Mouse (Mus musculus) embryonic facial prominence, embryonic 11.5 days (tissue): Measurements from ENCODE around the gene Acsbg1. TPM values are rescaled to one million over a fixed set of nuclear protein-coding genes. Genes with fewer than 3 reads are reported as not detected.
"Not testable (repeated sequence)": the region's sequence is repeated elsewhere in the genome, so short reads cannot be mapped to it uniquely, and the experiment has no call there.

Experiments used
- ATAC-seq: fragments of 200-750 bp; cut with Nextera tagmentation; replicated peaks from 2 replicates; pipeline ENCODE4 v1.8.0; 2017; ENCODE audit warnings: low read depth; ENCODE audit not compliant: insufficient number of reproducible peaks, low FRiP score, low TSS enrichment
- DNase-seq: peaks from one replicate; pipeline ENCODE4 v3.0.0-alpha.2; 2015; ENCODE audit warnings: low spot score
- H3K27ac ChIP-seq: fragments of 300-500 bp; sonication (generic); replicated peaks from 2 replicates; pipeline ENCODE4 v1.5.1; 2014; ENCODE audit warnings: mild to moderate bottlenecking, low read depth, low read length, control low read depth
- H3K27me3 ChIP-seq: fragments of 300-500 bp; sonication (generic); 2 replicates; pipeline ENCODE4 v1.6.1; 2014; ENCODE audit warnings: mild to moderate bottlenecking, low read length, moderate library complexity, mixed read lengths; ENCODE audit not compliant: control insufficient read depth, insufficient read depth
- H3K36me3 ChIP-seq: fragments of 300-500 bp; sonication (generic); replicated peaks from 2 replicates; pipeline ENCODE4 v1.6.1; 2014; ENCODE audit warnings: low read depth, mild to moderate bottlenecking, low read length, moderate library complexity, mixed read lengths; ENCODE audit not compliant: control insufficient read depth, insufficient read depth
- H3K4me1 ChIP-seq: fragments of 300-500 bp; sonication (generic); 2 replicates; pipeline ENCODE4 v1.6.1; 2014; ENCODE audit warnings: low read length, mixed read lengths; ENCODE audit not compliant: control insufficient read depth, insufficient read depth
- H3K4me2 ChIP-seq: fragments of 300-500 bp; sonication (generic); 2 replicates; pipeline ENCODE4 v1.6.1; 2014; ENCODE audit warnings: low read depth, mild to moderate bottlenecking, control low read depth, low read length, moderate library complexity
- H3K4me3 ChIP-seq: fragments of 300-500 bp; sonication (generic); 2 replicates; pipeline ENCODE4 v1.5.1; 2014; ENCODE audit warnings: low read depth, low read length, control low read depth
- H3K9ac ChIP-seq: fragments of 300-500 bp; sonication (generic); replicated peaks from 2 replicates; pipeline ENCODE4 v1.6.1; 2014; ENCODE audit warnings: mild to moderate bottlenecking, control low read depth, low read length
- H3K9me3 ChIP-seq: fragments of 300-500 bp; sonication (generic); replicated peaks from 2 replicates; pipeline ENCODE4 v1.6.1; 2016; ENCODE audit warnings: mild to moderate bottlenecking, low read length, inconsistent platforms, mixed read lengths; ENCODE audit not compliant: control insufficient read depth
- WGBS: fragments of 180-500 bp; shearing (Covaris S2); extraction: QIAGEN DNeasy Blood & Tissue Kit; methylation state at CpG from one replicate; pipeline ENCODE4 v1.1.7; 2014; 5-methylcytosine and 5-hydroxymethylcytosine counted together
- polyA plus RNA-seq: library from polyadenylated mRNA; unstranded; fragments of >200 nt; fragmentation: Nextera tagmentation; extraction: Ambion mirVana; gene quantifications from 2 replicates; pipeline ENCODE4 v1.2.1, GENCODE M21; 2014

The Acsbg1 gene
- polyA plus RNA-seq, 1 experiment from 2014 or later, result 2.8 TPM

DNA sequence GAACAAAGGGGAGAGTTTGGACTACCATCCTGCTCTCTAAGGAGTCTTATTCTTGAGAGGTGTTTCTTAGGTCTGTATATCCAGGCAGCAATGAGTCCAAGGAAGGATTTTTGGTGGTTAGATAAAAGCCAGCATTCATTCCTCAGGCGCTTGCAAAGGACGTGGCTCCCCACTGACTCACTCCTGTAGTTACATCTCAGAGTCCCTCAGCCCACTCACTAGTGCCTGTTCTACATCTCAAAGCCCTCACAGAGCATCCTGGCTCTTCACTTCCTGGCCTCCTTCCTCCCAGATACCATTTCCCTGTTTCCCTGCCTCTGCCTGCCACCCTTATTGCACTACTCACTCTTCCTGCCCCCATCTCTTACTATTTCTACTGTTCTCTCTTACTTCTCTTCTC is 59.3 kb downstream of the Acsbg1 start:
- ATAC-seq (no peak), DNase-seq (no peak)
- Histone ChIP-seq H3K36me3 (peaks cover 11% of the 10 kb centered on the region), H3K4me1 (no peaks in the 10 kb centered on the region), H3K27me3 (no peaks in the 10 kb centered on the region), H3K9ac (no peak overlapping the region), H3K4me2 (no peak overlapping the region), H3K4me3 (no peak overlapping the region), H3K9me3 (no peaks in the 10 kb centered on the region), H3K27ac (no peak overlapping the region)
- 95% methylated on average over 2 of the region's 2 CpGs for WGBS

DNA sequence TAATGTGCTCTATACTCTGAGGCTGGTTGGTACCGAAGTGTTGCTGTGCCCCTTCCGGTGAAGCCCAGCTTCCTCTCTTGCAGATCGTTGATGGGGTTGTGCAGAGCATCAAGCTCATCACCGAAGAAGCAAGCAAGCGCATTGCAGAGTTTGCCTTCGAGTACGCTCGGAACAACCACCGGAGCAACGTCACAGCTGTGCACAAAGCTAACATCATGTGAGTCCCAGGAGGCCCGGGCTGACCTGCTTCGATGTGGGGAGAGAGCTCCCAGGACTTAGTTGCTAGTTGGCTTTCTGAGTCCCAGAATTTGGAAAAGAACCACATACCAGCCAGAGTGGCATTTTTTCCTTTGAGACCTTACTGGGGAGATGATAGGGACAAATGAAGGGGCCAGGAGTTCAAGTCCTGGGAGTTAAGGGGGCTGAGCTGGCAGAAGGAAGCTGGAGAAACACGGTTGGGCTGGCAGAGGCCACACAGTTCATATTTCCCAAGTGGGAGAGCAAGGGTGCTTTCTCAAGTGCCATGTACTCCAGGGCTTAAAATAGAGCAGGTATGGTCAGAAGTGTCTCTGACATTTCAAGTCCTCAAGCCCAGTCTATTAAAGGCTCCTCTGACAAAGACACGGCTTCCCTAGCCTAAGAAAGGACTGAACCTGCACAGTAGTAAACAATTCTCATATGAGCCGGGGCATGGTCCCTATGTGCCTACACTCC is 64.8 kb downstream of the Acsbg1 start:
- Histone ChIP-seq H3K4me2 (no peak overlapping the region), H3K27ac (no peak overlapping the region), H3K4me3 (no peak overlapping the region), H3K9ac (no peak overlapping the region), H3K36me3 (peaks cover 13% of the 10 kb centered on the region), H3K9me3 (no peaks in the 10 kb centered on the region), H3K4me1 (no peaks in the 10 kb centered on the region), H3K27me3 (no peaks in the 10 kb centered on the region)
- no peak for DNase-seq
- 92% methylated on average over 15 of the region's 15 CpGs for WGBS
- ATAC-seq, result no peak

DNA sequence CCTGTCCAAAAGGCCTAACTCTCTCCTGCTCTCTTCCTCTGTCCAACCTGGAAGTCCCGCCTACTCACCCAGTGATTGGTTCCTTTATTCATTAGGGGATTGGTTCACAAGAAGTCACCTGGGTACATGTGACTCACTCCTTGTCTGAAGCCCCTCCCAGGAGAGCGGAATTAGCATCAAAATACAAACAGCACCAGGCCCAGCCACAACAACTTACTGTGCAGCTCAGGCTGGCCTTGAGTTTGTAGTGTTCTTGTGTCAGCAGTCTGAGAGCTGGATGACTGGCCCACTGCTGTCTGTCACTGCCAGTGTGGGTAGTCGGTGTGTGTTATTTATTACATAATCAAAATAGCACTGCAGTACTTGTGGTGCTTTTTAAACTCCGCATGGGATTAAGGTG is 68.0 kb downstream of the Acsbg1 start:
- not testable (repeated sequence) for H3K4me3 ChIP-seq, H3K4me1 ChIP-seq, H3K4me2 ChIP-seq, H3K27ac ChIP-seq, H3K36me3 ChIP-seq, DNase-seq, ATAC-seq, H3K27me3 ChIP-seq, H3K9me3 ChIP-seq, H3K9ac ChIP-seq
- WGBS, result 72% methylated on average over 4 of the region's 4 CpGs

DNA sequence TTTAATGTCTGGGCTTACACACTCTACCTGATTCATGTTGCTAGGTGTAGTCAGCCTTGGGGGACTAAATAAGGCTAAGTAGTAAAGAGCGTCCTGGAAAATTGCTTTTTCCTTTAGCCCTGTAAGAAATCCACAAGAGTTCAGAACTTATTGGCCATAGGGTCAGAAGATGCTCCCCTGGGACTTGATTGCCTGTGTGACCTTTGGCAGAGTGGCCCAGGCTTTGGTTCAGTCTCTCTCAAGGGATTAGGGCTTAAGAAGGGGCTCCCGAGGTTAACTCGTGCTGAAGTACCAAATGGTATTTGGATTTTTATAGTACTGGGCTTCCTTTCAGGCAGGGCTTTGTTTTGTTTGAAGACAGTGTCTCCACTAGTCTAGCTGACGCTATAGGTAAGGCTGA is 73.8 kb downstream of the Acsbg1 start:
- no peaks in the 10 kb centered on the region for H3K9me3 ChIP-seq
- H3K4me2 ChIP-seq, result no peak overlapping the region
- H3K9ac ChIP-seq, result no peak overlapping the region
- no peak overlapping the region for H3K27ac ChIP-seq
- H3K36me3 ChIP-seq, result no peaks in the 10 kb centered on the region
- H3K4me1 ChIP-seq, result no peaks in the 10 kb centered on the region
- WGBS, result 55% methylated on average over 4 of the region's 4 CpGs
- ATAC-seq (no peak), DNase-seq (no peak)
- H3K27me3 ChIP-seq, result no peaks in the 10 kb centered on the region
- no peak overlapping the region for H3K4me3 ChIP-seq

DNA sequence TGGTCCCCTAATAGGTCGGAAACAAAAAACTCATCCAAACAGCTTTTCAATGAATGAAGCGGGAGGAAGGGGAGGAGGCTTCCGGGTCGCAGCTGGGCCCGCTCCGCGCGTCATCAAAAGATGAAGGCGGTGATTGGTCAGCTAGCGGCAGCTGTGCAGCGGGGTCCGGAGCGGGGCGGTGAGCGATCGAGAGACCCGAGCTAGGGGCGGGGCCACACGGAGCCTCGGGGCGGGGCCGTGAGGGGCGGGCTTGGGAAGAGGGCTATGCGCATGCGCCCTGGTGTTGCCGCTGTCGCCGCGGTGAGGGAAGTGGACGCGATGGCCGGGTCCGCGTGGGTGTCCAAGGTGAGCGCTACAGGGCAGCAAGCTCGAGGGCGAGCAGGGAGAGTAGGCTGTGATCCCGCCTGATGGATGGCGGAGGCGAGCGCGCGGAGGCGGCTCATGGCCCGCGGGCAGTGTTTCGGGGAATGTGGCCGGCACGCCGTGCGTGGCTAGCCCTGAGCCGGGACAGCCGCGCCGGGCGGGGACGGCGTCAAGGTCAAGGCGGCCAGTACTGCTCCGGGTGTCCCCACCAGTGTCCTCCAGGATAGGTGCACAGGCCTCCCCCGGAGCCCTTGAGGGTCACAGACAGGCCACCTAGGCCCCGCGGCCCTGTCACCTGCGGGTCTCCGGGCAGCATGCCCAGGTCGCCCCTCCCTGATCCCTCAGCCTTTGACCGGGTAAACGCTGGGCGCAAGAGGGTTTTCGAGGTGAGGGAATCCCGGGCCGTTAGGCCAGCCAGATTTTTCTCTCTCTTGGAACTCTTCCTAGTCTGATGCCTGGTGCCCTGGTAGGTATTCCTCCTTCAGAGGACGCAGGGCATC is 75.2 kb downstream of the Acsbg1 start, which contains the start of gene Idh3a:
TSS of gene Idh3a (plus strand) at position 136 of the 863 bp plus-strand sequence.
- WGBS, result under 1% methylated on average over 64 of the region's 73 CpGs
- peak; percentile 97 for ATAC-seq
- Histone ChIP-seq H3K27me3 (no peaks in the 10 kb centered on the region), H3K4me3 (peak within 1 kb of the TSS; percentile 72), H3K27ac (no peak within 1 kb of the TSS), H3K9ac (peak within 1 kb of the TSS; percentile 70), H3K9me3 (no peaks in the 10 kb centered on the region), H3K36me3 (no peaks in the 10 kb centered on the region), H3K4me2 (peak within 1 kb of the TSS; percentile 81), H3K4me1 (no peaks in the 10 kb centered on the region)
- peak; percentile 98 for DNase-seq

DNA sequence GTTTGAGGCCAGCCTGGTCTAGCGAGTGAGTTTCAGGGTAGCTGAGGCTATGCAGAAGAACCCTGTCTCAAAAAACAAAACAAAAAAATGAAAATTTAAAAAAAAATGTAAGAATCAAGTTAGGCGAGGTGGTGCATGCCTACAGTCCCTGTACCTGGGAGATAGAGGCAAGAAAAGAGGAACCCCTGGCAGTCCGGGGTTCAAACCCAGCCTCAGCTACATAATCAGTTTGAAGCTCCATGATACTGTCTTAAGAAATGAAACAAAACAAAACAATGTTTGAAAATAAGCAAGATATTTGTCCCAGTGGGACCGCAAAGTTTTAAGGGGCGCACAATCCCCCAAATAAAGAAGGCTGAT is 75.9 kb downstream of the Acsbg1 start:
- DNase-seq (no peak), ATAC-seq (no peak; the same call in 1 of the 2 replicates)
- H3K36me3 ChIP-seq, result no peaks in the 10 kb centered on the region
- WGBS, result 33% methylated on average over 5 of the region's 5 CpGs
- H3K27ac ChIP-seq, result no peak overlapping the region
- H3K4me1 ChIP-seq, result no peaks in the 10 kb centered on the region
- H3K4me3 ChIP-seq, result peak overlapping the region; percentile 16; the same call in 1 of the 2 replicates
- H3K9me3 ChIP-seq, result no peaks in the 10 kb centered on the region
- H3K9ac ChIP-seq, result no peak overlapping the region
- no peaks in the 10 kb centered on the region for H3K27me3 ChIP-seq
- H3K4me2 ChIP-seq, result peak overlapping the region; percentile 32

DNA sequence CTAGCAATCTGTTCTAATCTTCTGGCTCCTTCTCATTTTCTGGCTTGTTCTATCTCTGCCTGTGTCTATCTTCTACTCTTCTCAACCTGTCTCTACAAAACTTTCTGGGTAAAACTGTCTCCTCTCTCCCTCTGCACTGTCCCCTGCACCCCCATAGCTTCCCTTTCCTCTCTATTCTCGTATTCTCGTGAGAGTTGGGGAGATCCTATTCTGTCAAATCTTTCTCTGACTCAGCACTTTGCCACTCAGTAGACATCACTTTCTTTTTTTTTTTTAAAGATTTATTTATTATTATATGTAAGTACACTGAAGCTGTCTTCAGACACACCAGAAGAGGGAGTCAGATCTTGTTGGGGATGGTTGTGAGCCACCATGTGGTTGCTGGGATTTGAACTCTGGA is 77.5 kb downstream of the Acsbg1 start:
- ATAC-seq, H3K27ac ChIP-seq, H3K9me3 ChIP-seq, H3K4me3 ChIP-seq, H3K36me3 ChIP-seq, H3K27me3 ChIP-seq, H3K4me2 ChIP-seq, H3K9ac ChIP-seq, DNase-seq, H3K4me1 ChIP-seq: not testable (repeated sequence)
- 80% methylated on average over 2 of the region's 2 CpGs for WGBS

DNA sequence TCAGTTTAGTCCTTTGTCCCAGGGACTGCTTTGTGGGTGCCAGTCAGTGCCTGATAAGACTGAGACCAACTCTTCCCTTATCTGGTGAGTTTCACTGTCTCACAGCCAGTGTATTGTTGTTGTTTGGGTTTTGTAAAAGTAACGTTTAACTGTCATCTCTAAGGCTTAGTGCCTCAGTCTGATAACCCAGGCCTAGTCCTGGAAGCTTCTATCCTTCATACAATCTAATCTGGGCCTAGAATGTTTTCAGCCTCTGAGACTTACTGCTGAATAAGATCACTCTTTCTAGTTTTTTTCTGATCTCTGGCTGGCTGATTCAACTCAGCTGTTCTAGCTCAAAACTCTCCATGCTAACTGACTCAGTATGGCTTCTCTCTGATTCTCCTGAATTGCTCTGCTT is 78.0 kb downstream of the Acsbg1 start:
- H3K9me3 ChIP-seq, result no peaks in the 10 kb centered on the region
- no peaks in the 10 kb centered on the region for H3K4me1 ChIP-seq
- no peak overlapping the region for H3K4me2 ChIP-seq
- ATAC-seq, result no peak
- H3K27ac ChIP-seq, result no peak overlapping the region
- H3K36me3 ChIP-seq, result no peaks in the 10 kb centered on the region
- DNase-seq, result no peak
- no peak overlapping the region for H3K9ac ChIP-seq
- no peaks in the 10 kb centered on the region for H3K27me3 ChIP-seq
- 38% methylated on average over 1 of the region's 1 CpGs for WGBS
- H3K4me3 ChIP-seq, result no peak overlapping the region
